Mouse (Mus musculus) liver, embryonic 14.5 days (tissue): ENCODE data around the gene Hist1h2bc.
A peak's percentile ranks its signal among the peaks of the same experiment; 100 is the strongest.

Experiments
- CTCF ChIP-seq: IDR thresholded peaks from 2 replicates; pipeline ENCODE4 v1.5.1; 2016; ENCODE audit warnings: antibody characterized with exemption, low read depth, control low read depth
- EP300 ChIP-seq: IDR thresholded peaks from 2 replicates; pipeline ENCODE4 v1.6.1; 2016; ENCODE audit warnings: antibody characterized with exemption, low read depth

DNA sequence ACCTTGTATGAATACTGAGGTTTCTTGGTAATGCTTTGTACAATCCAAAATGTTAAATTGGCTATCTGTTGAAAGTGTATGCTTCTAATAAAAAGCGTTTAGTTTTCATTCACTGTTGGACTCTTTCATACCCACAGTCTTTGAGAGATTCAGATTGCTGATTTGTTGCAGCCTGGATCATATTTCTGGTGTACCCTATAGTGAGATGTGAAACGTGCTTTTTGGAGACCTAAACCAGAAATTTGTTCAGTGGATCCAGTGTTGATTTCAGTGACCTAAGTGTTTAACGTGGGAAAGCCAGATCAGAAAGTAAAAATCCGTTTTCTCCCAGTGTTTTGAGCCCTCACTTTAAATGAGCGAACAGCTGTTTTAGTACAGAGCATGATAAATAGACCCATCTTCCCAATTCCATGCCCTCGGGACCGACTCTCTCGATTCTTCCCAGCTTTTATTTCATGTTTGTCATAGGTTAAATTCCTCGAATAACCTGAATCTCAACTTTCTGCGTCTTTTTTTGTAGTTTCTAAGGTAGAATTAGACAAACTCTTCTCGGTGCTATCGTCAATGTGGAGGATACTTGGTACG is 56.3 kb downstream of the Hist1h2bc start:
- TF ChIP-seq CTCF = no peak
- peak; percentile 6; the same call in 1 of the 2 replicates for TF ChIP-seq EP300
